Mouse (Mus musculus): ENCODE data around the gene Kdr. TPM values are rescaled to one million over a fixed set of nuclear protein-coding genes. Genes with fewer than 3 reads are reported as not detected.

Gene Kdr
- polyA plus RNA-seq, 1 experiment from 2014 or later: 27.0 TPM

DNA sequence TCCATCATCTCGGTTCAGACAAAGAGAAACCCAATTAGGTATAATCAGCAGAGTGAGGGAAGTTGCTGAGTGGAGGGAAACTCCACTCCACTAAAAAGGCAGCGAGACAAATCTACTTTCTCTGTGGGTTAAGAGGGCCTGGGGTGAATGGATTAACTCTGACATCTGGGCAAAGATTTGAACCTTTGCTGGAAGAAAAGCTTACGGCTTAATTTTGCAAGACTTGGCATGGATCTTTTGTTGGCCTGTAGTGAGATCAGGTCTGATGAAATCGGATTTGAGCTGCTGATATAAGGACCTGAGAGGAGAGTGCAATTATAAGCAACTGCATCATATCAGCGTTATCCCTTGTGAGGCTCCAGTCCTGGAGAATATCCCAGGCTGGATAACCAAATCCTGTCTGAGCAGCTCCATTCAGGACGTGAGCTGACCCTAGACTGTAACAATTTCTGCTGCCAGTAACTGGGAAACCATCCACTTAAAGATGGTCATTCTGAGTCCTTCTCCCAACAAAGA is 85.2 kb downstream of the Kdr start:
- ATAC-seq (ENCODE audit: insufficient number of reproducible peaks, low FRiP score, low TSS enrichment, low read depth): no peak
- Histone ChIP-seq H3K36me3 (no peaks in the 10 kb centered on the region), H3K27me3 (no peaks in the 10 kb centered on the region), H3K27ac (no peak overlapping the region), H3K9me3 (no peaks in the 10 kb centered on the region), H3K4me2 (no peak overlapping the region), H3K4me3 (no peak overlapping the region), H3K4me1 (no peaks in the 10 kb centered on the region), H3K9ac (no peak overlapping the region)
- 57% methylated on average over 6 of the region's 6 CpGs for WGBS

Small RNAs within 50 kb of the gene (microRNA-seq; reads per million reads assigned to microRNA genes)
- not detected for gene Gm25374

Other genes with a start within 250 kb of the Kdr start
- 36.0 and 39.1 TPM in 2 replicates for gene Srd5a3, start 161.8 kb upstream of the Kdr start, polyA plus RNA-seq (2015; fragmentation: Nextera tagmentation; extraction: Ambion mirVana)
- 76.0 and 101 TPM in 2 replicates for gene Tmem165, start 205.4 kb upstream of the Kdr start, polyA plus RNA-seq (2015; fragmentation: Nextera tagmentation; extraction: Ambion mirVana)

Data from limb, embryonic 15.5 days (tissue).